Mouse (Mus musculus) midbrain, postnatal 0 days (tissue): ENCODE data around the gene Ss18l1. TPM values are rescaled to one million over a fixed set of nuclear protein-coding genes. Genes with fewer than 3 reads are reported as not detected.
A peak's percentile ranks its signal among the peaks of the same experiment; 100 is the strongest.

ENCODE experiments used
- ATAC-seq: fragments of 200-750 bp; cut with Nextera tagmentation; 2 replicates; pipeline ENCODE4 v1.8.0; 2017; ENCODE audit warnings: moderate number of reproducible peaks, mild to moderate bottlenecking, moderate TSS enrichment, moderate library complexity; ENCODE audit not compliant: low FRiP score
- DNase-seq: peaks from one replicate; pipeline ENCODE4 v3.0.0-alpha.2; 2015; ENCODE audit warnings: low spot score
- H3K27ac ChIP-seq: fragments of 300-500 bp; sonication (generic); 2 replicates; pipeline ENCODE4 v1.5.1; 2014; ENCODE audit warnings: low read depth, mild to moderate bottlenecking, low read length, mixed read lengths
- H3K27me3 ChIP-seq: fragments of 300-500 bp; sonication (generic); 2 replicates; pipeline ENCODE4 v1.6.1; 2014; ENCODE audit warnings: low read length, control low read depth, mixed read lengths; ENCODE audit not compliant: insufficient read depth
- H3K36me3 ChIP-seq: fragments of 300-500 bp; sonication (generic); 2 replicates; pipeline ENCODE4 v1.6.1; 2014; ENCODE audit warnings: low read length, control low read depth, mixed read lengths; ENCODE audit not compliant: insufficient read depth
- H3K4me1 ChIP-seq: fragments of 300-500 bp; sonication (generic); 2 replicates; pipeline ENCODE4 v1.6.1; 2014; ENCODE audit warnings: mild to moderate bottlenecking, control low read depth, antibody characterized with exemption, low read length, mixed read lengths; ENCODE audit not compliant: insufficient read depth
- H3K4me2 ChIP-seq: fragments of 300-500 bp; sonication (generic); 2 replicates; pipeline ENCODE4 v1.6.1; 2014; ENCODE audit warnings: low read depth, mild to moderate bottlenecking, low read length, mixed read lengths; ENCODE audit not compliant: poor library complexity, severe bottlenecking
- H3K4me3 ChIP-seq: fragments of 300-500 bp; sonication (generic); 2 replicates; pipeline ENCODE4 v1.5.1; 2014; ENCODE audit warnings: low read depth, mild to moderate bottlenecking, low read length, moderate library complexity
- H3K9ac ChIP-seq: fragments of 300-500 bp; sonication (generic); replicated peaks from 2 replicates; pipeline ENCODE4 v1.6.1; 2014; ENCODE audit warnings: mild to moderate bottlenecking, low read length, moderate library complexity, mixed read lengths; ENCODE audit not compliant: poor library complexity, severe bottlenecking
- H3K9me3 ChIP-seq: fragments of 300-500 bp; sonication (generic); 2 replicates; pipeline ENCODE4 v1.6.1; 2016; ENCODE audit warnings: low read length, control low read depth
- CTCF ChIP-seq: IDR thresholded peaks from 2 replicates; pipeline ENCODE4 v1.5.1; 2016; ENCODE audit warnings: antibody characterized with exemption, mild to moderate bottlenecking
- WGBS: fragments of 180-500 bp; shearing (Covaris S2); extraction: QIAGEN DNeasy Blood & Tissue Kit; methylation state at CpG from one replicate; pipeline ENCODE4 v1.1.7; 2014; 5-methylcytosine and 5-hydroxymethylcytosine counted together
- polyA plus RNA-seq: library from polyadenylated mRNA; unstranded; fragments of >200 nt; fragmentation: Nextera tagmentation; extraction: Ambion mirVana; gene quantifications from 2 replicates; pipeline ENCODE4 v1.2.1, GENCODE M21; 2015
- total RNA-seq: library from RNA; depleted of rRNA; stranded (reverse); fragments of >200 nt; gene quantifications from 2 replicates; pipeline ENCODE4 v1.2.3, GENCODE M21; 2014

The Ss18l1 gene
- total and polyA plus RNA-seq, 2 experiments from 2014 or later, result 49.2 to 110 TPM

GRCm38 (mm10) chr2:180085926-180086636 lies 43.8 kb downstream of the Ss18l1 start:
- Histone ChIP-seq H3K9ac (no peak overlapping the region), H3K4me1 (no peaks in the 10 kb centered on the region), H3K27me3 (no peaks in the 10 kb centered on the region), H3K9me3 (no peaks in the 10 kb centered on the region), H3K27ac (no peak overlapping the region), H3K4me2 (no peak overlapping the region), H3K36me3 (peaks cover 24% of the 10 kb centered on the region), H3K4me3 (no peak overlapping the region)
- 0 out of 2 replicates have a peak, but pooled peaks have one; percentile 15 for ATAC-seq
- peak; percentile 30 for DNase-seq
- no peak for TF ChIP-seq CTCF
- WGBS, result 71% methylated on average over 16 of the region's 16 CpGs

GRCm38 (mm10) chr2:180086637-180087027 lies 44.3 kb downstream of the Ss18l1 start:
- H3K4me1 ChIP-seq, result no peaks in the 10 kb centered on the region

GRCm38 (mm10) chr2:180087472-180087871 lies 45.2 kb downstream of the Ss18l1 start:
- no peak overlapping the region for H3K4me3 ChIP-seq
- 92% methylated on average over 4 of the region's 4 CpGs for WGBS
- H3K36me3 ChIP-seq, result peaks cover 19% of the 10 kb centered on the region
- peak; percentile 50 for TF ChIP-seq CTCF
- no peak overlapping the region for H3K4me2 ChIP-seq
- no peaks in the 10 kb centered on the region for H3K27me3 ChIP-seq
- DNase-seq, result no peak
- H3K9ac ChIP-seq, result no peak overlapping the region
- H3K4me1 ChIP-seq, result no peaks in the 10 kb centered on the region
- no peaks in the 10 kb centered on the region for H3K9me3 ChIP-seq
- ATAC-seq, result no peak
- no peak overlapping the region for H3K27ac ChIP-seq

More at GRCm38 (mm10) chr2:180086637-180087027, 44.3 kb downstream of the Ss18l1 start:
- no peak overlapping the region for H3K27ac ChIP-seq
- H3K4me3 ChIP-seq, result no peak overlapping the region
- H3K27me3 ChIP-seq, result no peaks in the 10 kb centered on the region
- DNase-seq, result no peak
- no peak for TF ChIP-seq CTCF
- peaks cover 24% of the 10 kb centered on the region for H3K36me3 ChIP-seq
- H3K4me2 ChIP-seq, result no peak overlapping the region
- H3K9me3 ChIP-seq, result no peaks in the 10 kb centered on the region
- H3K9ac ChIP-seq, result no peak overlapping the region
- no peak for ATAC-seq
- 90% methylated on average over 5 of the region's 5 CpGs for WGBS

GRCm38 (mm10) chr2:180090285-180090684 lies 48.0 kb downstream of the Ss18l1 start:
- no peak overlapping the region for H3K9ac ChIP-seq
- 73% methylated on average over 11 of the region's 11 CpGs for WGBS
- no peaks in the 10 kb centered on the region for H3K27me3 ChIP-seq
- no peak for TF ChIP-seq CTCF
- no peak for DNase-seq
- no peak for ATAC-seq
- H3K9me3 ChIP-seq, result no peaks in the 10 kb centered on the region
- H3K27ac ChIP-seq, result no peak overlapping the region
- no peaks in the 10 kb centered on the region for H3K4me1 ChIP-seq
- no peak overlapping the region for H3K4me3 ChIP-seq
- no peak overlapping the region for H3K4me2 ChIP-seq
- peaks cover 7% of the 10 kb centered on the region; the same call in 1 of the 2 replicates for H3K36me3 ChIP-seq

- Histone ChIP-seq H3K36me3 (no peaks in the 10 kb centered on the region), H3K27ac (no peak overlapping the region), H3K4me1 (no peaks in the 10 kb centered on the region), H3K4me3 (no peak overlapping the region), H3K9ac (no peak overlapping the region), H3K4me2 (no peak overlapping the region), H3K27me3 (peaks cover 6% of the 10 kb centered on the region), H3K9me3 (no peaks in the 10 kb centered on the region)
- no peak for TF ChIP-seq CTCF
- DNase-seq (no peak), ATAC-seq (no peak)
- 39% methylated on average over 5 of the region's 5 CpGs for WGBS
These were observed 53.4 kb downstream of the Ss18l1 start for GRCm38 (mm10) chr2:180095711-180096110.

GRCm38 (mm10) chr2:180097585-180097984 lies 55.3 kb downstream of the Ss18l1 start:
- no peak overlapping the region for H3K9ac ChIP-seq
- H3K36me3 ChIP-seq, result no peaks in the 10 kb centered on the region
- WGBS, result 51% methylated on average over 3 of the region's 3 CpGs
- no peak overlapping the region for H3K27ac ChIP-seq
- no peaks in the 10 kb centered on the region for H3K9me3 ChIP-seq
- no peaks in the 10 kb centered on the region for H3K4me1 ChIP-seq
- no peak for TF ChIP-seq CTCF
- DNase-seq (no peak), ATAC-seq (no peak)
- peaks cover 12% of the 10 kb centered on the region for H3K27me3 ChIP-seq
- no peak overlapping the region for H3K4me3 ChIP-seq
- no peak overlapping the region for H3K4me2 ChIP-seq
